10 mouse cellular contexts compared by ENCODE assay signal in genomic region chr10:79797326-79797725, GRCm38 (mm10). TPM values are rescaled to one million over a fixed set of nuclear protein-coding genes. Genes with fewer than 3 reads are reported as not detected.
A peak's percentile ranks its signal among the peaks of the same experiment; 100 is the strongest.
DNase-seq lines count a peak whose midpoint lies in the region; ATAC-seq and TF ChIP-seq lines count a peak whose summit lies in the region.
"Had no signal": no experiment of that assay in that cellular context is flagged by ENCODE, and none has a peak within 500 bp of the region (broad histone marks: within the 10 kb centered on the region; RNA-seq: fewer than 3 reads in every experiment).

No protein-coding gene starts in this region.

- H3K9me3 ChIP-seq in heart, embryonic 16.5 days (replicated peaks; ENCODE audit: control insufficient read depth, low read length): no peaks in the 10 kb centered on the region

- H3K36me3 ChIP-seq in kidney, adult 2 months (ENCODE audit: control insufficient read depth, insufficient read depth, low read length): no peaks in the 10 kb centered on the region
- H3K36me3 ChIP-seq in heart, embryonic 16.5 days (ENCODE audit: control insufficient read depth, insufficient read depth): no peaks in the 10 kb centered on the region

- WGBS in kidney, adult 2 months: 37% methylated on average over 15 of the region's 15 CpGs
- WGBS in heart, embryonic 16.5 days: 33% methylated on average over 15 of the region's 15 CpGs

- peaks cover 34% of the 10 kb centered on the region; the same call in 1 of the 2 replicates for H3K4me1 ChIP-seq in kidney, adult 2 months (ENCODE audit: control insufficient read depth, insufficient read depth, low read length)
- peaks cover 14% of the 10 kb centered on the region for H3K4me1 ChIP-seq in brown adipose tissue, adult 24 weeks (ENCODE audit: control insufficient read depth, insufficient read depth, insufficient read length, low read length)
- peaks cover 18% of the 10 kb centered on the region for H3K4me1 ChIP-seq in heart, embryonic 16.5 days (ENCODE audit: control insufficient read depth, insufficient read depth, low read length)

- peak; percentile 35 for DNase-seq in kidney, adult 2 months
- no peak for DNase-seq in kidney, adult 18-20 months
- DNase-seq in mesoderm, embryonic 11.5 days (ENCODE audit: low read depth, low spot score): peak; percentile 19
- no peak for DNase-seq in cerebellum, adult 9-11 months
- no peak for DNase-seq in urinary bladder, adult 18-20 months (ENCODE audit: low spot score in 2 of 2)
- no peak for DNase-seq in right cerebral cortex, postnatal 25 days
- DNase-seq: cerebellum, adult 11 months had no signal

- no peak for TF ChIP-seq CTCF in kidney, adult 2 months (conservative IDR thresholded peaks at IDR 0.05; ENCODE audit: insufficient read depth, insufficient read length, low read depth, low read length)

- 0 out of 2 replicates have a peak overlapping the region, but pooled peaks have one; percentile 10 for H3K9ac ChIP-seq in heart, embryonic 16.5 days (ENCODE audit: low read length)
- H3K9ac ChIP-seq: limb, embryonic 12.5 days had no signal

- no peak for TF ChIP-seq POLR2A in kidney, adult 2 months (IDR thresholded peaks at IDR 0.05; ENCODE audit: low read depth, low read length)

- no peaks in the 10 kb centered on the region for H3K27me3 ChIP-seq in kidney, adult 2 months (replicated peaks; ENCODE audit: control insufficient read depth, insufficient read depth, low read length)
- H3K27me3 ChIP-seq in heart, embryonic 16.5 days (ENCODE audit: control insufficient read depth, insufficient read depth, low read length): no peaks in the 10 kb centered on the region
- H3K27me3 ChIP-seq: limb, embryonic 12.5 days had no signal

- no peak overlapping the region for H3K27ac ChIP-seq in kidney, adult 2 months (ENCODE audit: insufficient read depth, low read depth, low read length)
- H3K27ac ChIP-seq in brown adipose tissue, adult 24 weeks (replicated peaks; ENCODE audit: low read depth, low read length): peak overlapping the region; percentile 10
- peak overlapping the region; percentile 41; the same call in 1 of the 2 replicates for H3K27ac ChIP-seq in heart, embryonic 16.5 days (ENCODE audit: low read length)
- H3K27ac ChIP-seq: limb, embryonic 12.5 days had no signal

- no peak for ATAC-seq in heart, embryonic 16.5 days (replicated peaks; ENCODE audit: extremely low read depth, insufficient read depth, low FRiP score)

- H3K4me3 ChIP-seq in kidney, adult 2 months (ENCODE audit: insufficient read depth, low read depth, low read length): no peak overlapping the region
- no peak overlapping the region for H3K4me3 ChIP-seq in brown adipose tissue, adult 24 weeks (ENCODE audit: insufficient read depth, low read depth, low read length)
- no peak overlapping the region for H3K4me3 ChIP-seq in heart, embryonic 16.5 days (ENCODE audit: low read length)
- H3K4me3 ChIP-seq: limb, embryonic 12.5 days had no signal

- H3K4me2 ChIP-seq in heart, embryonic 16.5 days (ENCODE audit: low read depth, low read length): peak overlapping the region; percentile 13; the same call in 1 of the 2 replicates
- H3K4me2 ChIP-seq: limb, embryonic 12.5 days had no signal

RNA-seq across cellular contexts. Expression of gene Palm, which starts 4.0 kb away (rescaled TPM):
- 110 and 121 TPM in 2 replicates for polyA plus RNA-seq in kidney, adult 2 months (2012; rRNA removed)
- polyA plus RNA-seq in brown adipose tissue, adult 24 weeks (2012; ENCODE audit: insufficient read depth, insufficient read length, missing spikeins): 12.4 and 18.7 TPM in 2 replicates
- 59.6 and 67.6 TPM in 2 replicates for polyA plus RNA-seq in heart, embryonic 16.5 days (2015; fragmentation: Nextera tagmentation; extraction: Ambion mirVana)

RNA-seq across cellular contexts. Expression of gene Prss57, which starts 6.6 kb away (rescaled TPM):
- 0.03 and 0.08 TPM in 2 replicates for polyA plus RNA-seq in kidney, adult 2 months (2012; rRNA removed)
- polyA plus RNA-seq in brown adipose tissue, adult 24 weeks (2012; ENCODE audit: insufficient read depth, insufficient read length, missing spikeins): not detected in 2 replicates
- 2.9 and 7.9 TPM in 2 replicates for polyA plus RNA-seq in heart, embryonic 16.5 days (2015; fragmentation: Nextera tagmentation; extraction: Ambion mirVana)
- polyA plus RNA-seq: limb, embryonic 12.5 days had no signal

RNA-seq across cellular contexts. Expression of gene Fstl3, which starts 20.3 kb away (rescaled TPM):
- polyA plus RNA-seq in kidney, adult 2 months (2012; rRNA removed): 17.0 and 24.1 TPM in 2 replicates
- polyA plus RNA-seq in brown adipose tissue, adult 24 weeks (2012; ENCODE audit: insufficient read depth, insufficient read length, missing spikeins): 0.96 and 1.3 TPM in 2 replicates
- polyA plus RNA-seq in heart, embryonic 16.5 days (2015; fragmentation: Nextera tagmentation; extraction: Ambion mirVana): 22.6 and 26.7 TPM in 2 replicates

RNA-seq across cellular contexts. Expression of gene Misp, which starts 23.5 kb away (rescaled TPM):
- polyA plus RNA-seq in kidney, adult 2 months (2012; rRNA removed): 17.9 and 19.9 TPM in 2 replicates
- not detected in 2 replicates for polyA plus RNA-seq in brown adipose tissue, adult 24 weeks (2012; ENCODE audit: insufficient read depth, insufficient read length, missing spikeins)
- polyA plus RNA-seq in heart, embryonic 16.5 days (2015; fragmentation: Nextera tagmentation; extraction: Ambion mirVana): 1.8 and 1.9 TPM in 2 replicates

RNA-seq across cellular contexts. Expression of gene Rnf126, which starts 30.6 kb away (rescaled TPM):
- 90.2 and 122 TPM in 2 replicates for polyA plus RNA-seq in kidney, adult 2 months (2012; rRNA removed)
- 23.3 and 27.2 TPM in 2 replicates for polyA plus RNA-seq in brown adipose tissue, adult 24 weeks (2012; ENCODE audit: insufficient read depth, insufficient read length, missing spikeins)
- 56.0 and 57.4 TPM in 2 replicates for polyA plus RNA-seq in heart, embryonic 16.5 days (2015; fragmentation: Nextera tagmentation; extraction: Ambion mirVana)

Comparison
In these comparisons a context has a peak if more than half of its experiments do, and no peak if none do; other contexts are left out.
1. DNase-seq: peak in kidney, adult 2 months (single experiment) and mesoderm, embryonic 11.5 days (single experiment); none in kidney, adult 18-20 months (single experiment), cerebellum, adult 9-11 months (single experiment), urinary bladder, adult 18-20 months (0 of 2) and right cerebral cortex, postnatal 25 days (single experiment).